Mouse (Mus musculus): ENCODE data around the gene Olfr1411. TPM values are rescaled to one million over a fixed set of nuclear protein-coding genes. Genes with fewer than 3 reads are reported as not detected.

Gene Olfr1411
- polyA plus RNA-seq, 1 experiment from 2014 or later, result not detected

DNA sequence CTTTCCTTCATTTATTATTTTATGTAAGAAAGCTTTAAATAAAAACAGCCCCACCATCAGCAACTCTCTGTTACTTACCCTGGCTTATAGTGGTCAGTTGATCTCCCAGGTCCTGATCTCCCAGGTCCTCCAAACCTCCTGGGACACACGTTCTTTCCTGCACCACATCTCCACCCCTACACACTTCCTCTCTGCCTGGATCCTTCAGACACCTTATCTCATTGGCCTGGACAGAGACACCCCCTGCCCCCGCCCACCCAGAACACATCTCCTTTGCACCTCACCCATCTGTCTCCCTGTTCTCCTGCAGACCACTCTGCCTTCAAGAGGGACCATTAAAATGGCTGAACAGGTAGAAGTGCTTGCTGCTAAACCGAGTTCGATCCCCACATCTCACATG, 52.8 kb downstream of the Olfr1411 start:
- Histone ChIP-seq H3K36me3 (ENCODE audit: insufficient read depth, low read length) (no peaks in the 10 kb centered on the region), H3K9ac (replicated peaks; ENCODE audit: low read length) (no peak overlapping the region), H3K4me1 (ENCODE audit: insufficient read depth, low read length) (0 out of 2 replicates have a peak, but pooled peaks cover 11% of the 10 kb centered on the region), H3K4me2 (replicated peaks; ENCODE audit: low read depth, low read length) (no peak overlapping the region), H3K9me3 (ENCODE audit: low read length) (no peaks in the 10 kb centered on the region), H3K27ac (ENCODE audit: low read length) (no peak overlapping the region), H3K27me3 (ENCODE audit: insufficient read depth, low read length) (no peaks in the 10 kb centered on the region), H3K4me3 (ENCODE audit: low read length) (no peak overlapping the region)
- WGBS, result 65% methylated on average over 4 of the region's 4 CpGs
- ATAC-seq (ENCODE audit: low FRiP score, low TSS enrichment), result no peak

Other genes starting within 250 kb of the Olfr1411 start
- gene Ndufa10, start 120.6 kb upstream of the Olfr1411 start, polyA plus RNA-seq (2015; fragmentation: Nextera tagmentation; extraction: Ambion mirVana), result 348 and 378 TPM in 2 replicates
- gene Olfr1416, start 109.3 kb upstream of the Olfr1411 start, polyA plus RNA-seq (2015; fragmentation: Nextera tagmentation; extraction: Ambion mirVana), result not detected in 2 replicates
- not detected in 2 replicates for gene Olfr1415, start 98.3 kb upstream of the Olfr1411 start, polyA plus RNA-seq (2015; fragmentation: Nextera tagmentation; extraction: Ambion mirVana)
- gene Olfr1414, start 75.8 kb upstream of the Olfr1411 start, polyA plus RNA-seq (2015; fragmentation: Nextera tagmentation; extraction: Ambion mirVana), result not detected in 2 replicates
- not detected in 2 replicates for gene Olfr1413, start 23.1 kb upstream of the Olfr1411 start, polyA plus RNA-seq (2015; fragmentation: Nextera tagmentation; extraction: Ambion mirVana)
- gene Olfr1412, start 8.6 kb upstream of the Olfr1411 start, polyA plus RNA-seq (2015; fragmentation: Nextera tagmentation; extraction: Ambion mirVana), result not detected in 2 replicates
- not detected in 2 replicates for gene Olfr1410, start 11.4 kb downstream of the Olfr1411 start, polyA plus RNA-seq (2015; fragmentation: Nextera tagmentation; extraction: Ambion mirVana)
- not detected in 2 replicates for gene Olfr12, start 23.4 kb downstream of the Olfr1411 start, polyA plus RNA-seq (2015; fragmentation: Nextera tagmentation; extraction: Ambion mirVana)
- gene Cops9, start 47.6 kb downstream of the Olfr1411 start, polyA plus RNA-seq (2015; fragmentation: Nextera tagmentation; extraction: Ambion mirVana), result 369 and 396 TPM in 2 replicates
- gene Otos, start 54.4 kb downstream of the Olfr1411 start, polyA plus RNA-seq (2015; fragmentation: Nextera tagmentation; extraction: Ambion mirVana), result 0.64 and 0.72 TPM in 2 replicates
- gene Gpc1, start 237.2 kb downstream of the Olfr1411 start, polyA plus RNA-seq (2015; fragmentation: Nextera tagmentation; extraction: Ambion mirVana), result 58.1 and 61.5 TPM in 2 replicates